Mouse (Mus musculus) regulatory T cell (primary cell): Measurements from ENCODE around the gene Pitpnm3.

ENCODE experiments used
- in situ Hi-C: fragments of 300-600 bp; cut with MboI, MseI; formaldehyde crosslinking; loops from one replicate; pipeline ENCODE4 v1.15.1; 2025; ENCODE audit warnings: high pct_unique_total_duplicates

The Pitpnm3 gene

DNA sequence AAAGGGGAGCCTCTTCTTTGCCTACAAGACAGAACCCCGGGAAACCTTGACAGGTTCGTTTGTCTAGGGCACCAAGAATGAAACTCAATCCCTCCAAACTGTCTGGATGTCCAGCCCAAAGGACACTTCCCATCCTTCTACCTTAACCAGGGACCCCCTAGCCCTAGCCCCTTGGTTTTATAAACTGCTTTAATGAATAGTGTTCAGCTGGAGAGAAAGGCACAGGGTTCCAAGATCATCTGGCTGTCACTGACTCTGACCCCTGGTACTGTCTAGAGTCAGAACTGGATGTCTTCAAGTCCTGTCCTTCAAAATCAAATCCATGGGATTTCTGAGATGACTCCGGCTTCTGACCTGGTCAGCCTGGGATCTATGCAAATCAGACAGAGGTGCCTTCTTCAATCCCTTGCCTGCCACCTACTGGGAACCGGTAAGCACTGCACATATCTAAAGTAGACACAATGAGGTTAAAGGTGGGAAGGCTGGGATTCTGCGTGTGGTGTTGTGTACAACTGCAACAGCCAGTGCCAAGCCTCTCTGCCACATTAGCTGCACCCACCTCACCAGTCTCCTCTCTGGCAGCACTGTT, 111.3 kb downstream of the Pitpnm3 start:
- in situ Hi-C loops = no loop called here

DNA sequence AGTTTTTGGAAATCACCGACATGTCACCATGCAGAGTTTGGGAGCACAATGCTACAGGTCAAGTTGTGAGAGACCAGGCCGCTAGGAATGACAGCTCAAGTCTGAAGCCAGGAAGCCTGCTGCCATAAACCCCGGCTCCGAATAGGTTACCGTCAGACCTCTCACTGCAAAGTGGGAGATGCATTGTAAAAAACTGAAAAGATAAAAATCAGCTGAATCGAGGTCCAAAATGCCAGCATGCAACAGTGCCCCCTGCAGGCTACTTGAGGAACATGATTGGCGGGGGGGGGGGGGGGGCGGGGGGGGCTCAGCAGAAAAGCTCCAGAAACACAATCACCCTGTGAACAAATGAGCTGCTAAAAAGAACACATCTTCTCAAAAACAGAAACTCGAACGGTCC, 112.0 kb downstream of the Pitpnm3 start:
- in situ Hi-C loops = no loop called here

DNA sequence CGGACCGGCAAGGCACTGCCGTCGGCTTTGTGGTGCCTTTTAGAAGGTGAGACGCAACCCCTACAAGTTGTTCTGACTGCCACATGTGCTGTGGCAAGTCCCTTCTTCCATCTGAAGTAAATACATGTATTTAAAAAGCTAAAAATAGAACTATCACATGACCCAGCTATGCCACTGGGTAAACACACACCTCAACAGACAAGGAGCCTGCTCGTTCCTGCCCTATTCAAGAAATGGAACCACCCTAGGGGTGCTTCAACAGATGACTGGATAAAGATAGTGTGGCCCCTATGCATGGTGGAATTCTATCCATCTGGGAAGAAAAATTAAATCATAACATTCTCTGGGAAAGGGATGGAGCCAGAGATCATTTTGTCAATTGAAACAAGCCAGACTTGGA, 112.8 kb downstream of the Pitpnm3 start:
- in situ Hi-C loops = no loop called here

DNA sequence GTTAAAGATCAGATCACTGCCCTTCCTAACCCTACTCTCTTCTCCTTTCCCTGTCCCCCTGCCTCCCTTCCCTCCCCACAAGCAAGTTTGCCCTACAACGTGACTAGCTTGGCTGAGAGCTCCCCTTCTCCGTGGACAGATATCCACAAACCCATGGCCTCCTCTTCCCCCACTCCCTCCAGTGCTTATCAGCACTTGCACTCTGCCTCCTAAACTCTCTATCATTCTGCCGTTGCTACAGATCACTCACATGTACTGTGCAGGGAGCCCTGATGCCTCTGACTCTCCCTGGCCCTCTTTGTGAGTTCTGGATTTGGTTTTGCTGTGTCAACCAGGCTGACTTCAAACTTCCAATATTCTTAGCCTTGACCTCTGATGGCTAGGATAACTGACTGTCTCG, 114.6 kb downstream of the Pitpnm3 start:
- in situ Hi-C loops = no loop called here

DNA sequence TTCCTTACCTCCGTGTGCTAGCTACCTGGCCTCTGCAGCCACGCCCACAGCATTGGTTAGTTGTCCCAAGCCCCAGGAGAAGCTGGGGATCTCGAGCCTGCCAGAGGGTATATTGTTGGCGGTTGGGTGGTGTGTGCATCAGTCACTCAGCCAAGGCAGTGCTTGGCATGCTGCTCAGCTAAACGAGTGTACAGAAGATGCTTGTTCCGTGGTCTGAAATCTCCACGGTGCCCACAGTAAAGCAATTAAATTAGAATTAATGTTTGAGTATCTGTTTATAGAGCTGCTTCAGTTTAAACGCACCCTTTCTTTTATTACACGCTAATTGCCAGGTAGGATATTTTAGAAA, 118.4 kb downstream of the Pitpnm3 start:
- in situ Hi-C loops = no loop called here

DNA sequence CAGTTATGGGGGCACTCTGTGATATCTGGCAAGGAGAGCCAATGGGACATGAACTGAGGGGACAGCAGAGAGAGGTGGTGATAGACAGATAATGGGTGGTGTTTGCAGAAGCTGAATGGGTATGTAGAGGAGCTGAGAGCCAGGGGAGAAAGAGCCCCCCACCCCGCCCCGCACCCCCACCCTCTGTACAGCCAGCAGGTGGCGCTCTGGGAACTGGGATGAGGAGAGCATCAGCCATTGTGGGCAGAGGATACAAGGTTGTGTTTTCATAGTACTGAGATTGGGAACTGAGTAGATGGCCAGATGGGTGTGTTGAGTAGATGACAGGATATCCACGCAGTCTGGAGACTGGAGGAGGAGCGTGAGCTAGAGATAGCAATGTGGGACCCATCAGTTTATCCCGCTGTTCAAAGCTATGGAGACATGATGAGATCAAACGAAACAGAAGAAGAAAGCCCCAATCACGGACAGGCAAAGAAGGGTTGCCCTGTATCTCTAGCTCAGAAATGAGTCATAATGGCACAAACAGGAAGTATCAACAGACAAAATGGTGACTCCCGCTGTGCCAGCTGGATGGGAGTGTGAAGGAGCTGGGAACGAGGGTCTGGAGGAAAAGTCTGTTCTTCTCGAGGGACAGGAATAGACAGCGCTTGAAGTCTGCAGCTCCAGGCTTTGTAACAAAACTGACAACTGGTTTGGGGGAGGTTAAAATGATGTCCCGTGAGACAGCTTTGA, 118.9 kb downstream of the Pitpnm3 start:
- in situ Hi-C loops = no loop called here

DNA sequence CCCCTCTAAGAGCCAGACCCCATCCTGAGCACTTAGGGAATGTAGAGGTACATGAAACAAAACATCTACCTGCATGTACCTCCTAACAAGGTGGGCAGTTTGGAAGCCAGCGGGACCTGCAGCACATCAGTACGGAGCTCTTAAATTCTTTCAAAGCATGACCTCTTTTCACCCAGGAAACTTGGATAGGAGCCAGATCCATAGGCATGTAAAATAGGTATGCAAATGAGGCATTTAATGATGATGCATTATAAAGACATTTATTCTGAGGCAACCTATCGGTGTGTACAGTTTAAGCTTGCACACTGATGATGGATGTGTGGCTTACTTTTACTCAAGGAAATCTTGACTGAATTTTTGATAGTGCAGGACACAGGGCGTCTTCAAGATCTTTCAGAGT, 120.9 kb downstream of the Pitpnm3 start:
- in situ Hi-C loops = no loop called here

DNA sequence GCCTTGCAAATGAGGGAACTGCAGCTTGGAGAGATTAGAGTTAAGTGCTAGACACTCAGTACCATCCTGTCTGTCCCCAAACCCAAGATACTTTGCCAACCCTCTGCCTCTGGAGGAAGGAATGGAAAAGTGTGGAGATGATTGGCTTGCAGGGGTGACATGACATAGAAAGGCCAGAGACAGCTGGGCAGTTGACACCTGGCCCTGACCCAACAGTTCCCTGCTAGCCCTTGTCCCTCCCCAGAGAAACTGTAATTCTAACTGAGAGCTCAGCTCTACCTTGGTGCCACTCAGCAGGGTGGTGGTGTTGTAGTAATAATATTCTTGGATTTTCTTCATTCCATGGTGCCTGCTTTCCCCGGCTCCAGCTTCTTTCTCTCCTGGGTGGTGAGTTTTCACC, 123.6 kb downstream of the Pitpnm3 start:
- in situ Hi-C loops = no loop called here

DNA sequence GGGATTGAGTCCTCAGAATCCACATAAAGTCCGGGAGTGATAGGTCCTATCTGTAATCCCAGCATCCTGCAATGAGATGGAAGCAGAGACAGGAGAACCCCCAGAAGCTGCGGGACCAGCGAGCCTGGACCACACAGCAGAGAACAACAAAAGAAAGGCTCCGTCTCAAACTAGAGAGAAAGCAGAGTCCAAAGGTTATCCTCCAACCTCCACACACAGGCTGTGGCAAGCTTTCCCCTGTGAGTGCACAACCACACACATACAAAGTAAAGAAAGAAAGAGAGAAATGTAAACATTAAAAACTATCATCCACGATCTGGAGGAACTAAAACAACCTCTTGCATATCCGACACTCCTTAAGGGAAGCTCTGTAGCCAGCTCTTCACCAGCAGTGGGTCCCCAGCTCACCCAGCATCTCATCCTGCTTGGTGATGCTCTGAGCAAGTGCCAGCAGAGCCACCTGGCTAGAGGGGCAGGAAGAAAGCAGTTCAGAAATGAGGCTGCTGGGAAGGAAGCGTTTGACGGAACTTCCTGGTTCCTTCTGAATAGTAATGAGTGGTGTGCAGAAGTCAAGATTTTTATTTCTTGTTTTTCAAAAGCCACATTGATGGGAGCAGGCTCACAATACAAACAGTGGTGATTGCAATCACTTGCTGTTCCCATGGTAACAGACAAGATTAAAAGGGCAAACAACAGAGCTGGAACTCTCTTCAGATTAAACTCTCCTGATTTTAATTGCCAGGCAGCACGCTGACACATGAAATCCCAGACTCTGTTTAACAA, 124.4 kb downstream of the Pitpnm3 start:
- in situ Hi-C loops = no loop called here

DNA sequence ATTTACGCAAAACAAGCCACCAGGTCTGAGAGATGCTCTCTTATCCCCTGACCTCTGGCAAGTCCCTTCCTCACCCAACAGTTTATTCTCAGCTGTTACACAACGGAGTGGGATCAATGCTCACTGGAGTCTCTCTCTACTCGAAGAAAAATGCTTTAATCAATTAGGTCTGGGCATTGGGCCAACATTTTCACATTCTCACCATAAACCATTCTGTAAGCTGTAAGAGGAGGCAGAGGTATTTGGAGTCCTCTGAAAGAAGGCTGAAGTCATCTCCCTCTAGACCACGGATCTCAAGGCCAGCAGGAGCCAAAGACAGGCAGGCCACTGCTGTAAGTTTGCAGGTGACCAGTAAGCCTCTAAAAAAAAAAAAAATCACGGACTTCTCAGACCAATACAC, 125.2 kb downstream of the Pitpnm3 start:
- in situ Hi-C loops = no loop called here

DNA sequence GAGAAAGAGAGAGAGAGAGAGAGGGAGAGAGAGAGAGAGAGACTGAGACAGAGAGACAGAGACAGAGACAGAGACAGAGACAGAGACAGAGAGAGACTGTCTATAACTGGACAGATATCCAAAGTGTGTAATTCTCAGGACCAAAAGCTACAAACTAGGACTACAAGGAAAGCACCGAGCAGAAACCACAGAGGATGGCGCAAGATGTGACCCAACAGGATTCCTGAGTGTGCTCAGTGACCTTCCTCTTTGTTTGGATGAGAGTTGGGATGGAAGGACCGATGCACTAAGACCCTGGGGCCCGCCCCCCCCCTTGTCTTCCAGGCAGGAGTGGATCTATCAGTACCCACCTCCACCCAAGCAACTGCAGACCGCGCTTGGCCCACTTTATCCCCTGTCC, 130.0 kb downstream of the Pitpnm3 start:
- in situ Hi-C loops = no loop called here

DNA sequence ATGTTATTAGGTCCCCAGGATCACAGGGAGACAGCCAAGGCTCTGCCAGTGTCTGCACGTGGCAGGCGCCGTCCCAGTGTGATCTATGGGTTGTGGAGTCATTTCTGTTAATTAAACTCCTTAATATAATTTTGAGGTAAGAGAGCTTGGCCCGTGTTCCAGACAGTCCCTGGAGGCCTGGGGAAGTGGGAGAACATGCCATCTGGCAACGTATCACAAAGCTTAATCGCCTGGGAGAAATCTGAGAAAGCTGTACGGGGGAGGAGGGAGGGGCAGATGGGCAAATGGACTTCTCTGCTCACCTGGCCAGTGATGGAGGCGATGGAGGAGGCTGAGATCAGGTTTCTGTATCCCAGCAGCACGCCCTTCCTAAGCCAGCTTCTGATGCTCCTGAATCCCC, 132.4 kb downstream of the Pitpnm3 start:
- in situ Hi-C loops = no loop called here

DNA sequence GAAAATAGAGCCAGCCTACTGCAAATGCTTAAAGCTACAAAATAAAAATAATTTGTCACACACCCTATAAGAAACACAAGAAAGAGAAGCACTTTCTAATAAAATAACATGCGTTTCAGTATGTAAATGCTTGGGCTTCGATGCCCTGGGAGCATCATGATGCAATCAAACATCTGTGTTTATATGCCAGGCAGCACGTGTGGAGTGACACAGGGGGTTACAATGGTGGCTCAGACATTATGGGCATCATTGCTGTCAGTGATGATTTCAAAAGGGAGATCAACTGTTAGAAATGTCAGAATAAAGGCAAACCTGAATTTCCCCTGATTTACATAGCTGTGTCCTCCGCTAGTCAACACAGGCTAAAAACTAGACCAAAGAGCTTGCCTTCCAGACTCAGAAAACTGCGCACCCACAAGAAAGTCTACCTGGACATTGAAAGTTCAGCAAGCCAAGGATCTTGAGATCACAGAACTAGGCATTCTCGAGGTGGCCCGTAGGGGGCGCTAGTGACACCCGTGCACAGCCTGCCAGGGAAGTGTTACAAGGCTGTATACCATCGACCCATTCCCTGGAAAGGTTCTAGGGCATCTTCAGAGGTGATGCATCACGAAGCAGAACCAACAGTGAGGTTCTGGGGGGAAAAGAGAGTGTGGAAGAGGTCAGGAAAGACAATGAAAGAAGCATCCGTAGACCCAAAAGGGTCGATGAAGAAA, 133.3 kb downstream of the Pitpnm3 start:
- in situ Hi-C loops = no loop called here

DNA sequence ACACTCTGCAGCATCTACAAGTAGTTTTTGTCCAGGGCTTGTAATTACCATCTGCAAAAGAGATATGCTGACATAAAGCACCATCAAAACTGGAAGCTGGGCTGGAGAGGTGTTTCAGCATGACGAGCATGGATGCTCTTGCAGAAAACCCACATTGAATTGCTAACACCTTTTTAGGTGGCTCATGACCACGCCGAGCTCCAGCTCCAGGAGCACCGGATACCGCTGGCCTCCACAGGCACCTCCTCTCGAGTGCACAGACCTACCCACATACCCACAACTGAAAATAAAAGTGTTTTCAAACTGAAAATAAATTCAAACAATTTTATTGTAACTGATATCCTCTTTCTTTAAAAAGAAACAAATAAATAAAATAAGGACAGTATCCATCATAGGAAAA, 135.4 kb downstream of the Pitpnm3 start:
- in situ Hi-C loops = no loop called here
